Mouse (Mus musculus) gastrocnemius, postnatal 4 days (tissue): Measurements from ENCODE around the gene Top3a. TPM values are rescaled to one million over a fixed set of nuclear protein-coding genes. Genes with fewer than 3 reads are reported as not detected.

Source experiments
- DNase-seq, 2 experiments: peaks; one replicate each; pipeline ENCODE4 v3.0.0; 2021 to 2022; ENCODE audit warnings: low spot score in 2 of 2, mixed read lengths in 2 of 2
- total RNA-seq, 2 experiments: library from RNA; stranded (reverse); gene quantifications; 2 replicates each; pipeline ENCODE4 v1.2.3; 2021

Top3a gene
- total RNA-seq, 2 experiments from 2014 or later, result 9.4 to 10.6 TPM

- no peak for DNase-seq
These were observed 897 bp downstream of the Top3a start for GRCm38 (mm10) chr11:60776107-60776828.

- no peak for DNase-seq
These were observed 1.6 kb downstream of the Top3a start for GRCm38 (mm10) chr11:60775578-60775977.

- DNase-seq, result no peak
These were observed 2.3 kb downstream of the Top3a start for GRCm38 (mm10) chr11:60774841-60775240.

DNA sequence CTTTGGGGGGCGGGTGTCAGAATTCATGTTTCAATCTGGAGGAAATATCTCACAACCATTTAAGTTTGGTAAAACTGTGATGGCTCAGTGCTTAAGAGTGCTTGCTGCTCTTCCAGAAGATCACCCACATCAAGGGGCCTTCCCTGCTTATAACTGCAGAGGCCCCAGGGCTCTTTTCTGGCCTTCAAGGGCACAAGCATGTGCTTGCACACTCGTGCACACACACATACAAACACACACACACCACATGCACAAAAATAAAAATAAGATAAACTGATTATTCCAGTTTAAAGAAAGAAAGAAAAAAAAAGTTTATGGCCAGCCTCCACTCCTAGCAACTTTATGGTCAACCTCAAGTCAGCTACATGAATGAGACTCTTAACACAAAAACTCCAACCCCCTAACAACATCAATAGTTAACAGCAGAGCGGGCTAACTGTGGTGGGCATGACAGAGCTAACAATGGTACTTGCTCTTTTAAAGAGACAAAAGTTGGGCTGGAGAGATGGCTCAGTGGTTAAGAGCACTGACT is 2.9 kb downstream of the Top3a start:
- no peak for DNase-seq

- DNase-seq, result no peak
These were observed 5.0 kb downstream of the Top3a start for GRCm38 (mm10) chr11:60772161-60772560.

- DNase-seq, result no peak
These were observed 6.4 kb downstream of the Top3a start for GRCm38 (mm10) chr11:60770776-60771175.

DNA sequence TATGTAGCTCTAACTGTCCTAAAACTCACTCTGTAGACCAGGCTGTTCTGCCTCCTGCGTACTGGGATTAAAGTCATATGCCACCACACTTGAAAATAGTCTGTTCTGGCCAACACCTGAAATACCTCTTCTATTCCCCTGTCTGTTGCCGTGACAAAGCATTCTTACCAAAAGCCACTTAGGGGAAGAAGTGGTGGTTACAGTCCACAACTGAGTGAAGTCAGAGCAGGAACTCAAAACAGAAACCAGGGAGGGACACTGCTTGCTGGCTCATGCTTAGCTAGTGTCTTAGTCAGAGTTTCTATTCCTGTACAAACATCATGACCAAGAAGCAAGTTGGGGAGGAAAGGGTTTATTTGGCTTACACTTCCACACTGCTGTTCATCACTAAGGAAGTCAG is 7.8 kb downstream of the Top3a start:
- no peak for DNase-seq

GRCm38 (mm10) chr11:60766969-60767368 is 10.2 kb downstream of the Top3a start:
- DNase-seq, result no peak

DNA sequence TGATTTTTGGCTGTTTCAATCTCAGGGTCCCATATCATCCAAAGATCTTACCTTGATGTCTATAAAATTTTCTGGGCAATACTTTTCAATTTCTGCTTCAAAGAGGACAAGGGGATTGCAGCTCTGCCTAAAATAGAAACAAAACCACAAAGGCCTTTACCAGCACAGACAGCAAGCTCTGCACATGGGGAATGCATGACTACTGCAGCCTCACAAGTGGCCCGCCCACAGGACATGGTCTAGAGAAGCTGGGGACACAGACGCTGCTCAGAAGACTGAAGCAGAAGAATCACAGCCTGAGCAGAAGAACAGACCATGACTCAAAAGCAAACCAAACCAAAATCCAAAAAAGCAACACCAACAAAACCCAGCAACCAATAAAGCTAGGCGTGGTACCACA is 15.5 kb downstream of the Top3a start:
- no peak for DNase-seq

DNA sequence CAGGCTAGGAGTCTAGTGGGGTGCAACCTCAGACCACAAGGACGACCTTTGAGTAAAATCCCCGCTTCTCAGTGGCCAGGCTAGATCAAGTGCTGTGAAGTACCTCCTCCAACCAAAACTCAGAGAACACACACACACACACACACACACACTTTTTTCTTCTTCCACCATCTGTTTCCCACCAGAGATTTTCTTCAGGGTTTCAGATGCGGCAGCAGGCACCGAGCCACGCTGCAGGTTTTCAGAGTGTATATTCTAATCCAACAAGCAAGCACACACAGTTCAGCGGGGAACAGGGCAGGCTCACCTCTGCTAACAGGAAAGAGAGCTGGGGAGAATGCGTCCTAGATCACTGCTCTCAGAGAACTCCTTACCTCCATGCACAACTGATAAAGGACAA is 21.6 kb downstream of the Top3a start:
- DNase-seq, result no peak

DNA sequence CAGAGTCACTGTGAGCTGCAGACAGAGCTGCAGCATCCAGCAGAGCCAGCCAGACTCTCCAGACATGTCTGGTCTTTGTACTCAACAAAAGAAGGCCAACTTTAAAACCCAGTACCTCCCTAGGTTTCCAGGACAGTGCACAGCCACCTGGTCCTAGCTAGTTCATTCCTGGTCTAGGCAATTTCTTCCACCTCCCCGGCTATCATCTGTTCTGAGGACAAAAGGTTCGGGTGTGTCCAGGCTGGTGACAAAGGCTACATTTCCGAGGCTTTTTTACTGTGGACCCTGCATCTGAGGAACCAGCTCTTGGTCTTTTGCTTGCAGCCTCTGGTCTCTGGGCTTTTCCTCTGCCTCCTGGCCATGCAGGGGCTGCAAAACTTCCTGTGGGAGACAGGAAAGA is 36.8 kb downstream of the Top3a start:
- DNase-seq, result no peak

DNA sequence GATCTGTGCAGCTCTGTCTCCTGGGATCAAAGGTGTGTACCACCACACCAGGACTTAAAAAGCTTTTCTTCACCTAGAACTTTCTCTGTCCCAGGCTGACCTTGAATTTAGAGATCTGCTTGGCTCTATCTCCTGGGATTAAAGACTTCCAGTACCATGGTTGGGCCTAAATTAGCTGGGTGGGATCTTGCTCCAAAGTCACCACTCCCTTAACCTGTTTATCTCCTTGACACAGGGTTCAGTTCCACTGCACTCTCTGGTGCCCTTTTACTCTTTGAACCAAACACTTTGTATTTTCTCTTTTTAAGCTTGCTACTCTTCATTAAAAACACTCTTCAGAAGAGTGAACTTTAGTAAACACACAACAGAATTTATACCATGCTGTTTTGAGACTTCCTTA is 39.7 kb downstream of the Top3a start:
- DNase-seq, result no peak

DNA sequence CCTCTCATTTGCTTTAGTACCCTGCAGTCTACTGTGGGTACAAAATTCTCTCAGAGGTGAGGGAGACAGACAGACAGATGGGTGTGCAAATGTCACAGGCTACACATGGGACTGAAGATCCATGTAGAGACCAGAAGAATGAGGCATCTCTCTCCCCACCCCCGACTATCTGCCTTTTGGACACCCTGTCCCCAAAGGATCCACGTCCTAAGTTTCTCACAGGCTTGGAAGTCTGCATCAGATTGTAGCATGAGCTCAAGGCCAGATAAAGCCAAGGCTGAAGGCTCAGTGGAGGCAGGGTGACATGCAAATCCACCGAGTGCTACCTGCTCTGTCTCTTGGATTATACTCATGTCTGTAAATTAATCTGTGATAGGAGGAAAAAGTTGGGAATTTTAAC is 40.7 kb downstream of the Top3a start:
- no peak for DNase-seq

GRCm38 (mm10) chr11:60735191-60735590 is 42.0 kb downstream of the Top3a start:
- no peak for DNase-seq

GRCm38 (mm10) chr11:60734206-60734605 is 43.0 kb downstream of the Top3a start:
- no peak for DNase-seq

- no peak for DNase-seq
These were observed 45.9 kb downstream of the Top3a start for GRCm38 (mm10) chr11:60731251-60731650.

DNA sequence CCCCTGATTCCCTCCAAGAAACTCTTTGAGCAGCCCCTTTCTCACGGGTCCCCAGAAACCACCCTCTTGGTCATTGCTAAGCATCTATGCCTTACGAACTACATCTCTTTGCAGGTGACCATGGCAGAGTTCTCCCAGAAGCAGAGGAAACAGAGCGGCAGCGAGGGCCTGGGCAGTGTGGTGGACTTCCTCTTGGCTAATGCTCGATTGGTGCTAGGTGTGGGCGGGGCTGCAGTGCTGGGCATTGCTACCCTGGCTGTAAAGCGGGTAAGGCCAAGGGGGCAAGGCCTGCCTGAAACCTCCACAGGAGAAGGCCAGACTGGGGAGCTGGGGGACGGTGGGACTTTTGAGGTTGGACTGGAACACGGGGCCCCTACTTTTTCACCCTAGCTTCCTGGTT is 47.0 kb downstream of the Top3a start:
- DNase-seq, result no peak

GRCm38 (mm10) chr11:60729217-60729641 is 47.9 kb downstream of the Top3a start:
- DNase-seq, result no peak

DNA sequence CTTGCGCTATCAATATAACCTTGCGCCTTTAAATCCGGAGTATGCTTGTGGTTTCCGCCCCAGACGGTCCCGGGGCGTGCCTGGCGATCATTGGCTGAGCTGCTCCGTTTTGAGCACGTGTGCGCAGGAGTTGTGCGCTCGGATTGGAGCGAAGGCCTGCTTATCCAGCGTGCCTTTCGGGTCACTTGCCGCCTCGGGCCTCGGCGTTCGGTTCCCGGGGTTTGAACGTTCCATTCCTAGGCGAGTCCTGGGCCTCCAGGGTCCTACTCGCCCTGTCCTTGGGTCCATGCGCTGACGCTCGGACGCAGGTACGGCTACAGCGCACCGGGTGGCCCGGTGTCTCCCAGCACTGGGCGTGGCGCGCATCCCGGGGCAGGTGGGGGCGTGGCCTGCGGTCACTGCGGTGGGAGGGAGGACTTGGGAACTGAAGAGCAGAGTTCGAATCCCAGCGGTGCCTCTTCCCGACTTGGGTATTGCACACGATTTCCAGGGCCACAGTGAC is 48.9 kb downstream of the Top3a start, which contains the start of gene Mief2:
Gene Mief2 (plus strand): TSS at position 139 of the 502 bp plus-strand sequence.
- peak; percentile 83 to 94 for DNase-seq

GRCm38 (mm10) chr11:60727392-60728140 is 49.6 kb downstream of the Top3a start:
- no peak for DNase-seq

DNA sequence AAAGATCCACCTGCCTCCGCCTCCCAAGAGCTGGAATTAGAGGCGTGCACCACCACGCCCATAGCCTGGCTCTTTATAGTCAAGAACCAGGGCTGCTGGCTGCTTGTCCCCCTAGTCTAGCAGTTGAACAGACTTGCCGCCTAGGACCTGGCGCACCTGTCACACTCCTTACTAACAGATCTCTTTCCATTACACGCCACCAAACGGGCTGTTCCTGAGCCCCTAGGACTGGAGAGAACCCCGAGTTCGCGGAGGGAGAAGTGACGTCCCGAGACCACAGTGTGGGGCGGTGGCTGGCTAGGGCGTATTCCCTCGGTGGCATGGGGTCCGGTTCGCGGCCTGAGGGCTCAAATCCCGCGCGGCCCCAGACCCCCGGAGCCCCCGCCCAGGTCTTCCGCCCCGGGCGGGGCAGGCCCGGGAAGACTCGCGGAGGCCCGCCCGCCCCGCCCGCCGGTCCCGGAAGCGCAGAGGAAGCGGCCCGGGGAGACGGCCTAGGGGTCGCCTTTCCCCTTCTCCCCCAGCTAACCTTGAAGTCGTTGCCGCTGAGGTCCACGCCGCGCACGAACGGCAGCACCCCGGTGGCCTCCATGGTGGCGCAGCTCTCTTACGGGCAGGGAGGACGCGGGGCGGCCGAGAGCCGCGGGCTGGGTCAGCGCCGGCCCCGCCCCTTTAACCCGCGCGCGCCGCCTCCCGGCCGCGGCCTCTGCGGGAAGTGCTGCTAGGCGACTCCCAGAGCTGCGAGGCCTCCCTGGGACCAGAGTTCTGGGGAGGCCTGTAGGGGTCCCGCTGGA is 50.4 kb downstream of the Top3a start, which contains the start of gene Flii:
Gene Flii (minus strand): TSS at position 663 of the 791 bp plus-strand sequence.
- peak; percentile 80 to 83 for DNase-seq
